Mouse (Mus musculus) kidney, postnatal 0 days (tissue): Measurements from ENCODE around the gene Olfr1034. TPM values are rescaled to one million over a fixed set of nuclear protein-coding genes. Genes with fewer than 3 reads are reported as not detected.

Experiments used
- ATAC-seq: fragments of 200-750 bp; cut with Nextera tagmentation; replicated peaks from 2 replicates; pipeline ENCODE4 v1.8.0; 2017; ENCODE audit warnings: low read depth, moderate number of reproducible peaks, moderate TSS enrichment, moderate library complexity; ENCODE audit not compliant: low FRiP score
- DNase-seq: peaks from one replicate; pipeline ENCODE4 v3.0.0-alpha.2; 2016; ENCODE audit warnings: low spot score
- H3K27ac ChIP-seq: fragments of 300-500 bp; sonication (generic); 2 replicates; pipeline ENCODE4 v1.5.1; 2014; ENCODE audit warnings: mild to moderate bottlenecking
- H3K27me3 ChIP-seq: fragments of 300-500 bp; sonication (generic); 2 replicates; pipeline ENCODE4 v1.6.1; 2014; ENCODE audit warnings: low read length, mixed read lengths; ENCODE audit not compliant: insufficient read depth
- H3K36me3 ChIP-seq: fragments of 300-500 bp; sonication (generic); 2 replicates; pipeline ENCODE4 v1.6.1; 2014; ENCODE audit warnings: low read length, mixed read lengths; ENCODE audit not compliant: insufficient read depth
- H3K4me1 ChIP-seq: fragments of 300-500 bp; sonication (generic); replicated peaks from 2 replicates; pipeline ENCODE4 v1.6.1; 2014; ENCODE audit warnings: antibody characterized with exemption, low read length, mixed read lengths; ENCODE audit not compliant: insufficient read depth
- H3K4me2 ChIP-seq: fragments of 300-500 bp; sonication (generic); 2 replicates; pipeline ENCODE4 v1.6.1; 2014; ENCODE audit warnings: mild to moderate bottlenecking, low read length, moderate library complexity, mixed read lengths
- H3K4me3 ChIP-seq: fragments of 300-500 bp; sonication (generic); replicated peaks from 2 replicates; pipeline ENCODE4 v1.5.1; 2014; ENCODE audit warnings: low read depth, low read length
- H3K9ac ChIP-seq: fragments of 300-500 bp; sonication (generic); 2 replicates; pipeline ENCODE4 v1.6.1; 2014; ENCODE audit warnings: low read depth, low read length
- H3K9me3 ChIP-seq: fragments of 300-500 bp; sonication (generic); replicated peaks from 2 replicates; pipeline ENCODE4 v1.6.1; 2016; ENCODE audit warnings: low read length, inconsistent platforms, mixed read lengths
- CTCF ChIP-seq: IDR thresholded peaks from 2 replicates; pipeline ENCODE4 v1.5.1; 2016; ENCODE audit warnings: antibody characterized with exemption, low read depth, mild to moderate bottlenecking, moderate library complexity
- WGBS: fragments of 180-500 bp; shearing (Covaris S2); extraction: QIAGEN DNeasy Blood & Tissue Kit; methylation state at CpG from one replicate; pipeline ENCODE4 v1.1.7; 2014; 5-methylcytosine and 5-hydroxymethylcytosine counted together
- polyA plus RNA-seq: library from polyadenylated mRNA; unstranded; fragments of >200 nt; fragmentation: Nextera tagmentation; extraction: Ambion mirVana; gene quantifications from 2 replicates; pipeline ENCODE4 v1.2.1, GENCODE M21; 2015

Olfr1034 gene
- polyA plus RNA-seq, 1 experiment from 2014 or later: 0.04 TPM

GRCm38 (mm10) chr2:86087285-86087684 is 41.6 kb downstream of the Olfr1034 start, which contains the start of gene Olfr1037:
Gene Olfr1037 (minus strand): TSS chr2:86087385.
- H3K4me2 ChIP-seq: no peak within 1 kb of the TSS
- H3K9me3 ChIP-seq: no peaks in the 10 kb centered on the region
- WGBS: 98% methylated on average over 2 of the region's 2 CpGs
- no peaks in the 10 kb centered on the region for H3K27me3 ChIP-seq
- no peak within 1 kb of the TSS for H3K9ac ChIP-seq
- no peaks in the 10 kb centered on the region for H3K4me1 ChIP-seq
- no peak for TF ChIP-seq CTCF
- no peak within 1 kb of the TSS for H3K4me3 ChIP-seq
- H3K27ac ChIP-seq: no peak within 1 kb of the TSS
- no peak for ATAC-seq
- no peaks in the 10 kb centered on the region for H3K36me3 ChIP-seq
- no peak for DNase-seq

Other genes with a start within 250 kb of the Olfr1034 start
- not detected in 2 replicates for gene Olfr1016, start 243.3 kb upstream of the Olfr1034 start, polyA plus RNA-seq
- gene Olfr1018, start 227.4 kb upstream of the Olfr1034 start, polyA plus RNA-seq: not detected in 2 replicates
- gene Olfr1019, start 200.4 kb upstream of the Olfr1034 start, polyA plus RNA-seq: not detected in 2 replicates
- not detected in 2 replicates for gene Olfr1020, start 198.8 kb upstream of the Olfr1034 start, polyA plus RNA-seq
- gene Olfr1022, start 177.3 kb upstream of the Olfr1034 start, polyA plus RNA-seq: not detected in 2 replicates
- gene Olfr1023, start 160.2 kb upstream of the Olfr1034 start, polyA plus RNA-seq: not detected in 2 replicates
- not detected in 2 replicates for gene Olfr1024, start 140.8 kb upstream of the Olfr1034 start, polyA plus RNA-seq
- gene Olfr1025-ps1, start 130.7 kb upstream of the Olfr1034 start, polyA plus RNA-seq: not detected in 2 replicates
- not detected in 2 replicates for gene Olfr1026, start 124.3 kb upstream of the Olfr1034 start, polyA plus RNA-seq
- not detected in 2 replicates for gene Olfr1028, start 95.4 kb upstream of the Olfr1034 start, polyA plus RNA-seq
- not detected in 2 replicates for gene Olfr1029, start 72.0 kb upstream of the Olfr1034 start, polyA plus RNA-seq
- not detected in 2 replicates for gene Olfr1030, start 66.6 kb upstream of the Olfr1034 start, polyA plus RNA-seq
- not detected in 2 replicates for gene Olfr1031, start 55.6 kb upstream of the Olfr1034 start, polyA plus RNA-seq
- not detected in 2 replicates for gene Olfr1032, start 40.3 kb upstream of the Olfr1034 start, polyA plus RNA-seq
- gene Olfr1033, start 25.2 kb upstream of the Olfr1034 start, polyA plus RNA-seq: 5.0 and 5.4 TPM in 2 replicates
- gene Olfr1036, start 28.1 kb downstream of the Olfr1034 start, polyA plus RNA-seq: not detected in 2 replicates
- not detected in 2 replicates for gene Olfr1037, start 41.5 kb downstream of the Olfr1034 start, polyA plus RNA-seq
- gene Olfr1039, start 90.1 kb downstream of the Olfr1034 start, polyA plus RNA-seq: not detected in 2 replicates
- gene Olfr1040, start 100.9 kb downstream of the Olfr1034 start, polyA plus RNA-seq: not detected in 2 replicates
- gene Olfr1042, start 116.0 kb downstream of the Olfr1034 start, polyA plus RNA-seq: not detected in 2 replicates
- not detected in 2 replicates for gene Olfr1043, start 121.7 kb downstream of the Olfr1034 start, polyA plus RNA-seq
- not detected in 2 replicates for gene Olfr1044, start 132.0 kb downstream of the Olfr1034 start, polyA plus RNA-seq
- not detected in 2 replicates for gene Olfr52, start 139.8 kb downstream of the Olfr1034 start, polyA plus RNA-seq
- gene Olfr1045, start 157.1 kb downstream of the Olfr1034 start, polyA plus RNA-seq: not detected in 2 replicates
- gene Olfr1046, start 173.5 kb downstream of the Olfr1034 start, polyA plus RNA-seq: not detected in 2 replicates
- not detected in 2 replicates for gene Olfr1047, start 185.5 kb downstream of the Olfr1034 start, polyA plus RNA-seq
- gene Olfr1048, start 194.4 kb downstream of the Olfr1034 start, polyA plus RNA-seq: not detected in 2 replicates
- gene Olfr1049, start 212.5 kb downstream of the Olfr1034 start, polyA plus RNA-seq: not detected in 2 replicates
- gene Olfr1051, start 233.2 kb downstream of the Olfr1034 start, polyA plus RNA-seq: not detected in 2 replicates
- gene Olfr1052, start 246.6 kb downstream of the Olfr1034 start, polyA plus RNA-seq: not detected in 2 replicates